In genomic region chr4:107628921-107629411, GRCm38 (mm10) we compare ENCODE assay signal across 11 mouse cellular contexts. TPM values are rescaled to one million over a fixed set of nuclear protein-coding genes. Genes with fewer than 3 reads are reported as not detected.
A peak's percentile ranks its signal among the peaks of the same experiment; 100 is the strongest.
DNase-seq lines count a peak whose midpoint lies in the region; ATAC-seq lines count a peak whose summit lies in the region.
"Had no signal": no experiment of that assay in that cellular context is flagged by ENCODE, and none has a peak within 500 bp of the region (broad histone marks: within the 10 kb centered on the region; RNA-seq: fewer than 3 reads in every experiment).

No protein-coding gene starts in this region.

- WGBS in hindbrain, embryonic 10.5 days = 70% methylated on average over 17 of the region's 17 CpGs
- WGBS in hindbrain, embryonic 14.5 days = 56% methylated on average over 17 of the region's 17 CpGs
- WGBS in kidney, embryonic 14.5 days = 37% methylated on average over 17 of the region's 17 CpGs
- WGBS in limb, embryonic 15.5 days = 51% methylated on average over 17 of the region's 17 CpGs

- no peak for DNase-seq in hindbrain, embryonic 10.5 days (ENCODE audit: low spot score)
- no peak for DNase-seq in hindbrain, embryonic 14.5 days (ENCODE audit: low spot score)
- peak; percentile 81 for DNase-seq in fibroblast of lung, adult 2 months (ENCODE audit: low read depth)
- no peak for DNase-seq in testis, postnatal 10 days (ENCODE audit: low spot score)
- no peak for DNase-seq in right cerebral cortex, postnatal 36 days (ENCODE audit: low spot score in 2 of 2)
- DNase-seq: right cerebral cortex, postnatal 14 days; thymus, postnatal 25 days had no signal

- no peaks in the 10 kb centered on the region for H3K36me3 ChIP-seq in hindbrain, embryonic 10.5 days
- no peaks in the 10 kb centered on the region for H3K36me3 ChIP-seq in hindbrain, embryonic 14.5 days (replicated peaks; ENCODE audit: control insufficient read depth, insufficient read depth)
- H3K36me3 ChIP-seq in kidney, embryonic 14.5 days (ENCODE audit: control insufficient read depth, insufficient read depth, low read length) = no peaks in the 10 kb centered on the region
- no peaks in the 10 kb centered on the region for H3K36me3 ChIP-seq in limb, embryonic 15.5 days

- no peak overlapping the region for H3K9ac ChIP-seq in hindbrain, embryonic 14.5 days
- H3K9ac ChIP-seq in kidney, embryonic 14.5 days (ENCODE audit: low read depth, low read length) = no peak overlapping the region
- H3K9ac ChIP-seq in limb, embryonic 15.5 days = no peak overlapping the region
- H3K9ac ChIP-seq: liver, embryonic 14.5 days had no signal

- ATAC-seq in hindbrain, embryonic 14.5 days (ENCODE audit: low FRiP score) = no peak
- ATAC-seq in kidney, embryonic 14.5 days (ENCODE audit: low FRiP score, low TSS enrichment) = peak; percentile 43; the same call in 1 of the 2 replicates
- ATAC-seq in limb, embryonic 15.5 days (ENCODE audit: insufficient number of reproducible peaks, low FRiP score, low TSS enrichment, low read depth) = peak; percentile 75
- ATAC-seq: intestine, postnatal 0 days had no signal

- no peaks in the 10 kb centered on the region for H3K9me3 ChIP-seq in hindbrain, embryonic 10.5 days
- H3K9me3 ChIP-seq in hindbrain, embryonic 14.5 days (ENCODE audit: control insufficient read depth, low read length) = no peaks in the 10 kb centered on the region
- H3K9me3 ChIP-seq in kidney, embryonic 14.5 days (ENCODE audit: control insufficient read depth, low read length) = no peaks in the 10 kb centered on the region
- no peaks in the 10 kb centered on the region for H3K9me3 ChIP-seq in limb, embryonic 15.5 days

- peaks cover 12% of the 10 kb centered on the region; the same call in 1 of the 2 replicates for H3K27me3 ChIP-seq in hindbrain, embryonic 10.5 days (ENCODE audit: insufficient read depth, poor library complexity, severe bottlenecking)
- no peaks in the 10 kb centered on the region for H3K27me3 ChIP-seq in hindbrain, embryonic 14.5 days (ENCODE audit: control insufficient read depth, insufficient read depth, low read length)
- no peaks in the 10 kb centered on the region for H3K27me3 ChIP-seq in kidney, embryonic 14.5 days (ENCODE audit: control insufficient read depth, insufficient read depth, low read length)
- 0 out of 2 replicates have a peak, but pooled peaks cover 3% of the 10 kb centered on the region for H3K27me3 ChIP-seq in limb, embryonic 15.5 days

- no peak overlapping the region for H3K4me2 ChIP-seq in hindbrain, embryonic 14.5 days (replicated peaks)
- H3K4me2 ChIP-seq in kidney, embryonic 14.5 days (replicated peaks; ENCODE audit: low read depth, low read length) = no peak overlapping the region
- H3K4me2 ChIP-seq in limb, embryonic 15.5 days = no peak overlapping the region

- peak overlapping the region; percentile 57; the same call in 1 of the 2 replicates for H3K27ac ChIP-seq in hindbrain, embryonic 10.5 days
- no peak overlapping the region for H3K27ac ChIP-seq in hindbrain, embryonic 14.5 days
- H3K27ac ChIP-seq in kidney, embryonic 14.5 days (ENCODE audit: low read depth, low read length) = no peak overlapping the region
- H3K27ac ChIP-seq in limb, embryonic 15.5 days = peak overlapping the region; percentile 65
- H3K27ac ChIP-seq: liver, embryonic 14.5 days had no signal

- H3K4me1 ChIP-seq in hindbrain, embryonic 10.5 days (replicated peaks) = peaks cover 50% of the 10 kb centered on the region
- no peaks in the 10 kb centered on the region; the same call in 1 of the 2 replicates for H3K4me1 ChIP-seq in hindbrain, embryonic 14.5 days (replicated peaks; ENCODE audit: control insufficient read depth, insufficient read depth, low read length)
- peaks cover 10% of the 10 kb centered on the region; the same call in 1 of the 2 replicates for H3K4me1 ChIP-seq in kidney, embryonic 14.5 days (ENCODE audit: control insufficient read depth, insufficient read depth, low read length)
- peaks cover 27% of the 10 kb centered on the region for H3K4me1 ChIP-seq in limb, embryonic 15.5 days

- H3K4me3 ChIP-seq in hindbrain, embryonic 10.5 days = no peak overlapping the region
- H3K4me3 ChIP-seq in hindbrain, embryonic 14.5 days (replicated peaks; ENCODE audit: low read length) = no peak overlapping the region
- no peak overlapping the region for H3K4me3 ChIP-seq in kidney, embryonic 14.5 days (ENCODE audit: low read length)
- no peak overlapping the region for H3K4me3 ChIP-seq in limb, embryonic 15.5 days

RNA-seq across cellular contexts. Expression of gene Dmrtb1, which starts 55.1 kb away (rescaled TPM):
- 8.2 and 23.2 TPM in 2 replicates for polyA plus RNA-seq in hindbrain, embryonic 10.5 days (2016; fragmentation: Nextera tagmentation; extraction: Ambion mirVana)
- polyA plus RNA-seq in hindbrain, embryonic 14.5 days (2014; fragmentation: Nextera tagmentation; extraction: Ambion mirVana) = 6.8 and 7.6 TPM in 2 replicates
- not detected in 2 replicates for polyA plus RNA-seq in kidney, embryonic 14.5 days (2014; fragmentation: Nextera tagmentation; extraction: Ambion mirVana)
- 0.14 TPM in 1 of 2 replicates, not detected in the other for polyA plus RNA-seq in limb, embryonic 15.5 days (2015; fragmentation: Nextera tagmentation; extraction: Ambion mirVana)
- polyA plus RNA-seq: intestine, postnatal 0 days had no signal

Comparison
In these comparisons a context has a peak if more than half of its experiments do, and no peak if none do; other contexts are left out.
1. H3K27ac ChIP-seq: peak in hindbrain, embryonic 10.5 days (single experiment) and limb, embryonic 15.5 days (single experiment); none in hindbrain, embryonic 14.5 days (single experiment) and kidney, embryonic 14.5 days (single experiment).